Mouse (Mus musculus): Measurements from ENCODE around the gene Syt17.

Gene Syt17

DNA sequence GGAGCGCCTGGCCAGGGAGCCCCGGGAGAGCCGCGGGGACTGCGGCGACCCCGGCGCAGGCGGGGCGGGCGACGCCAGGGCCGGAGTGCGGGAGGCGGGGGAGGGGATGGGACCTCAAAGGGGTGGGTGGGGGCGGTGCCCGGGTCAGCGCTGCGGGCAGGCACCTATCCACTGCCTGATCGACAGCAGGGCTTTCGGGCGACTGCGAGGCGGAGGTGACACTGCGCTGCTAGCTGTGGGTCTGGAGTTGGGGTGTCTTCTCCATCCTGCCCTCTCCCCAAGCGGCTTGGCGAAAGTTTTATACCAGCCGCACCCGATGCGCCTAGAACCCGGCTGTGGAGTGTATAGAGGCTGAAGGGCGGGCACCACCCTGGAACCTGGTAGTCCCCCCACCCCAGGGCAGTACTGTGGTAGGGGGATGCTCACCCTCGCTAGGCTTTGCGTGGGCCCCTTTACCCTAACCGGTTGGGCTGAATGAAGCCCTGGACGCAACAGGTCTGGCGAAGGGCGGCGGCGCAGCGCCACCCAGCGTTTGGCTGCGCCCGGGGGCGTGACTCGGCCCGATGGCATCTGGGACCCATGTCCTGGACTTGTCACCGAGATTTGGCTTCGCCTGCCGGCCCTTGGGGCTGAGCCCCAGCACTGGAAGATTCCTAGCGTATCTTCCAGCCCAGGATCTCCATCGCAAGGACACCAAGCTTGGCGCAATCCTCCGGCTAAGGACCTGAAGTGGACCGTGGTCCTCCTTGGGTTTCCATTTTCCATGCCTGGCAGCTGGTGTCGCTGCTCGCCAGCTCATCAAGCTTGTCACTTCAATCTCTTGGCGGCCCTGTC is at the start of gene Syt17:
Gene Syt17 (minus strand): TSS at position 89 of the 834 bp plus-strand sequence.
- DNase-seq (ENCODE audit: low spot score) = no peak

DNA sequence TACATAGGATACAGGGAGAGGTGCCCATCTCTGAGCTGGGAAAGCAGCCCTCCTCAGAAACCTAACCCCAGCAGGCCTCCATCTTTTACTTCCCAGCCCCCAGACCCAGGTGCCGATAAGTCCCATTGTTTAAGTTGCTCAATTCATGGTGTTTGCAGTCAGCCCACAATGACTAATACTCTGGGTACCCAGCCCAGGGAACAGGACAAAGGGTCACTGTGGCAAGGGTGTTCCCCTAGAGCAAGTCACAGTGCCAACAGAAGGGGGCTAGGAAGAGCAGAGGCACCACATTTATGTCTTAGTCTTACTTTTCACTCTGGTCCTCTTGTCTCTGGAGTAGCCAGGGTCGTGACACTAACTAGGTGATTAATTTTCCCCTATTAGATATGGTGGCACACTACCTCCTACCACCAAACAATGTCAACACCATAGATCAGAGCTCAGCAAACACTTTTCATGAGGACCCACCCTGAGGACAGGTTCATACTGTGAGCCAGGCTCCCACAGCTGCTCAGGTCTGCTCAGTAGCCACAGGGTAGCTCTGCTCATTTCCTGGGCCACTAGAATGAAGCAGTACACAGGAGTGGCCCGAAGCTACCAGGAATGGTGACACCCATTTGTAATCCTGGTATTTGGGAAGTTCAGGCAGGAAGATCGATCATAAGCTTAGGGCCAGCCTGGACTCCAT is 47.0 kb upstream of the Syt17 start:
- DNase-seq (ENCODE audit: low spot score) = no peak

DNA sequence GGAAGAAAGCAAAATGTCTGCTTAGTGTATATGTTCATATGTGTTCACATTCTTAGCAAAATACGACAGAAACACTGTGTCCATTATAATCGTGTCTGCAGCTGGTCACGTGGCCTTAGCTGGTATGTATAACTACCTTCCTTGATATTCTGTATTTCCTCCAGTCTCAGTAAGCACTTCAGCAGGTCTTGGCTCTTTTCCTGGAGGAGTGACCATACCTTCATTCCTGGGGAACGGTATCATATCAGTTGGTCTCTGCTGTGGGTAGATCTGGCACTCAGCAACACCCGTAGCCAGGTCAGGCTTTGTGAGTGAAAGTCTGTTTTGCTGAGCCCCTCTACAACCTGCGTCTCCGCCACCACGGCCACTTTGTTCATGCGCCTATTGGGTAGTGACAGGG is 45.9 kb upstream of the Syt17 start:
- no peak for DNase-seq (ENCODE audit: low spot score)

DNA sequence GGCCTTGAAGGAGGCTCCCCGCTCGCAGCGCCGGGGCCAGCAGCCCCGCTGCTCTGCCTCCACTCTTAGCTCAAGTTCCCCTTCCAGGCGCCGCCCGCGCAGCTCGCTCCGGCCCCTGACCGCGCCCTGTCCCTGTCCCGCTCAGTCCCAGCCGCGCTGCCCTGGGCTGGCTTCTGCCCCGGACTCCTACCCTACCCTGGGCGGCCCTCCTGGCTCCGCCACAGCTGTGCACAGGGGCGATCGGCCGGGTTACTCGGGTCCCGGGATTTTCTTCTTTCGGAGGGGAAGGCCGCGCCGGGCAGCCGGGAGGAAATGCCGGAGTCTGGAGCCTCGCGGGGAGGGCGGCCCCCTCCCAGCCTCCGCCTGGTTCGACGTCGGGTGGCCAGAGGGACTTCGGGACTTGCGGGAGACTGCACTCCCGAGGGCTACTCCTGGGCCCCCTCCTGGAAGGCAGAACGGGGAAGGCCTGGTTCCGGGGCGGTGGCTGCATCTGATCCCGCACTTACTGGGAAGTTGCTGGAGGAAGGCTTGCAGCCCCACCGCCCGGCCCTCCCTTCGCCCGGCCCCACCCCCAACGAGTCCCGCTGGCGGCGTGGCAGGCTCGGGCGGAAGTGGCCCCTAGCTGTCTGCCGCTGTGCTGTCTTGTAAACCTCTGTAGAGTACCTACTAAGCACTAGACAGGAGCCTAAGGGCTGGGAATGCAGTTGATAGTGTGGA is 43.6 kb upstream of the Syt17 start, which contains the start of gene Itpripl2:
Gene Itpripl2 (minus strand): TSS at position 545 of the 717 bp plus-strand sequence.
- no peak for DNase-seq (ENCODE audit: low spot score)

DNA sequence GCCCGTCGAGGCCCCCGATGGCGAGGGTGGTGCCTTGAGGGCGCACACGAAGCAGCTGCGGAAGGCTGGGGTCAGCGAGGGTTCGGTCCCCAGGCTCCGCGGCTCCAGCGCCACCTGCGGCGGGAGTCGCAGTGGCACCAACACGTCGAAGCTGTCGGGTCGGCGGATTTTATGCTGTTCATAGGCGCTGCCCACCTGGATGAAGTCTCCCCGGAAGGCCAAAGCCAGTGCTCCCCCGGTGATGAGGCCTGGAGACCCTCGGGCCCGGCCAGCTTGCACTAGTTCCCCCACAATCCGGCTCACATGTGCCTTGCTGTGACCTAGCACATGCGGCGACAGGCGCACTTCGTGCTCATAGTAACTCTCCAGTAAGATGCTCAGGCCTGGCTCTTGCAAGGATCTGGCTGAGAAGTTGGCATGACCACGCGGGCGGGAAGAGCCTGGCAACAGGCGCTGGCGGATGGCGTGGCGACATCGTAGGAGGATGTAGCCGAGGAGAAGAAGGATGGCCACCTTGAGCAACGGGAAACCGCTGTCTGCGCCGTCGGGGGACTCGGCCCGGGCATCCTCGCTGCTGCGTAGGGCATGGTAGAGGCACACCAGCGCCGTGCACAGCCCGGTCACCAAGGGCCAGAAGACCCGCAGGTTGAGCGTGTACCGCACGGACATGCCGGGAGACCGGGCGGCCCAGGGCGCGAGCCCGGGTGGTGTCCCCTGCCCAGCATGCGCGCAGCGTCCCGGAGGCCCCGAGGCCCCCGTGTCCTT is 42.8 kb upstream of the Syt17 start:
- no peak for DNase-seq (ENCODE audit: low spot score)

DNA sequence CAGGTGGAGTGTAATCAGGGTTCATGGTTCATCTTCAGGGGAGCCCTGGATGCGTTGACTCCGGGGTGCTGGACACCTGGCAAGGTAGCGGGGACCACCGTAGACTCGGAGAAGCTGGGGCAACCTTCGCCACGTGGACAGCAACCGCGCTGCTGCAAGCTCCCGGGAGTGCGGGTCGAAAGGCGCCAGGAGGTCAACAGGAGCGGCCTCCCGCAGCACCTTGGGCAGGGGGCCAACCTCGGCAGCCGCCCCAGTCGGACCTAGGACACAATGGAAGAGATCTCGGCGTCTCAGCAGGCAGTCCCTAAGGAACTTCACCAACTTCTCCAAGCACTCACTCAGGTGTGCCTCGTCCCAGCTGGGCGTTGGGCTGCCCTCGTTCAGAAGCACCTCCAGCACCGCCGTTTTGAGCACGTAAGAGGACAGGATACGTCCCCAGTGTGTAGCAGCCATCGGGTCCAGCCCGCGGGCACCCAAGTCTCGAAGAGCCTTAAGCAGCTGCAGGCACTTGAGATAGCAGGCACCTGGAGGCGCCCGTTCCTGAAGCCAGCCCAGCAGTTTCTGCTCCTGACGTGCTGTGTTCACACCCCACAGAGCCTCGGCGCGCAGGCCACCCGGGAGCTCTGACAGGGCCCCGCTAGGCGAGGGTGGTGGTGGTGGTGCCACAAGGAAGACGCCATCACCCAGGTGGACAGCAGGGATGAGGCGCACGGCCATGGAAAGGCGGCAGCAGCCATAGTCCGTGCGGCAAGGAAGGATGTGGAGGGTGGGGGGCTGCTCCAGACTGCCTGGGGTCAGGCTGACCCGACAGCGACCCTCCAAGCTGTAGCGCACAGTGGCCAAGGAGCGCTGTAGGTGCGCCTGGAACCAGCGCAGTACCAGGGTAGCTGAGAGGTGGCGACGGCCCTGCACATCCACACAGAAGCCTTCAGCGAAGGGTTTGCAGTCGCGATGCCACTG is 42.0 kb upstream of the Syt17 start:
- no peak for DNase-seq (ENCODE audit: low spot score)

DNA sequence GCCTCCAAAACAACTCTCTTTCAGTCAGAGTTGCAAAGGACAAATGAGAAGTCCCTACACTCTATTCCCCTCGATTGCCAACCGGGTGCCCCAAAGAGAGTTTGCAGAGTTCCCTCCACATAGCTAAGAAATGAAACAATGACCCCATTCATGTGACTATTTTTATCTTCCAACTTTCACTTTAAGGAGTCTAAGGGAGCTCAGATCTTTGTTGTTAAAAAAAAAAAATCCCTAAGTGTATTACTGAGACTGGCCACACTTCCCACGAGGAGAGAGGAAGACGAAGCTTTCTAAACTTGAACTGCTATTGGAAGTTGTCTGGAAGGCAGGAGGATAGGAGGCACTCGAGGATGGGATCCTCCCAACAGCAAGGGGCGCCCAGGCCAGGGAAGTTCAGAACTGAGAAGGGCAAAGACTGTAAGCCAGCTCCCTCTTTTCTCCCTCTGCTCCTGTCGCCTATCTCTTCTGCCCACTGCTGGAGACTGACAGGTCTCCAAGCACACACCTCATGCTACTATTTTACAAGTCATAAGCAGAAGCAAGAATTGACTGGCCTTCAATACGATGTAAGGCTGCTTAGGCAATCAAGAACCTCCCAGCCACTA is 40.1 kb upstream of the Syt17 start:
- no peak for DNase-seq (ENCODE audit: low spot score)

DNA sequence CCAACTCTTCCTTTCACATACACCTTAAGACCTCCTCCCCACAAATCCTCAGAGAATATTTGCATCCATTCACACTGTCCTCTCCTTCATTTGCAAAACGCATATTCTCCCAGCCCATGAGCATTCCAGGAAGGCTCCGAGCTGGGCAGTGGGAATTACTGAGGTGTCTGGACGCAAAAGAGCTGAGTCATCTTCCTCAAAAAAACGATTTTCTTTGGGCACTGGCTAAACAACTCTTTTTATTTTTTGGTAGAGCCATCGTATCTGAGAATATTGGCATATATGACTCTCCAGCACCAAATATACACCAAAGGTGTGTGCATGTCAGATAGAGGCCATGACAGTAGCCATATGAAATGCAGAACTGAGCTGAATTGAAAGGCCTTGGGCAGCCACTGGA is 38.9 kb upstream of the Syt17 start:
- no peak for DNase-seq (ENCODE audit: low spot score)

DNA sequence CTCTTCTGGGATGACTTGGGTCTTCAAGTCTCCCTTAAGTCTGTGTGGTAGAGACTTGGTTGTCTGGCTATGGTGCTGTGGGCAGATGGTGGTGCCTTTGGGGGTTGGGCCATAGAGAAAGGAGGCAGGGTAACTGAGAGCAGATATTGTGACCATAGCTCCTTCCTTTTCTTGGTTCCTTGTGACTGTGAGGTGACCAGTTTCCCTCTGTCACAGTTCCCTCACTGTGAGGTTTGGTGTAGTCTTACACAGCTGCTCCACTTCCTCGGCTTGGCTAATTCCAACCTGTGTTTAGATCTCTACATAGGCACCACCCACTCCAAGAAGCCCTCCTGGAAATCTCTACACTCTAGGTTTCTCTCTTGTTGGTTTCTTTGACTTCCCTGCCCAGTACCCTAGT is 36.0 kb upstream of the Syt17 start:
- no peak for DNase-seq (ENCODE audit: low spot score)

DNA sequence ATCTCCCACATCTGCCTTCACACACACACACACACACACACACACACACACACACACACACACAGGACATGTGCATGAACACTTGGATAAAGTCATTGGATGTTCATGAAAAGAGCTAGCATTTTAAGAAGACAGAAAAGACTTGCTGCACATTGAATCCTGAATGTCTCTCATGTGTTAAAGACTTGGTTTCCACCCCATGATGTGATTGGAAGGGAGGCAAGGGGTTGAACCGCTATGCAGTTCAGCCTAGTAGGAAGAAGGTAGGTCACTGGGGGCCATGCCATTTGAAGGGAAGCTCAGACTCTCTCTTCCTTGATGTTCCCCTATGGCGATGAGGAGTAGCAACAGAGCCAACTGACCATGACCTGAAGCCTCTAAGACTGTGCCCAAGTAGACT is 34.0 kb upstream of the Syt17 start:
- DNase-seq (ENCODE audit: low spot score) = no peak

DNA sequence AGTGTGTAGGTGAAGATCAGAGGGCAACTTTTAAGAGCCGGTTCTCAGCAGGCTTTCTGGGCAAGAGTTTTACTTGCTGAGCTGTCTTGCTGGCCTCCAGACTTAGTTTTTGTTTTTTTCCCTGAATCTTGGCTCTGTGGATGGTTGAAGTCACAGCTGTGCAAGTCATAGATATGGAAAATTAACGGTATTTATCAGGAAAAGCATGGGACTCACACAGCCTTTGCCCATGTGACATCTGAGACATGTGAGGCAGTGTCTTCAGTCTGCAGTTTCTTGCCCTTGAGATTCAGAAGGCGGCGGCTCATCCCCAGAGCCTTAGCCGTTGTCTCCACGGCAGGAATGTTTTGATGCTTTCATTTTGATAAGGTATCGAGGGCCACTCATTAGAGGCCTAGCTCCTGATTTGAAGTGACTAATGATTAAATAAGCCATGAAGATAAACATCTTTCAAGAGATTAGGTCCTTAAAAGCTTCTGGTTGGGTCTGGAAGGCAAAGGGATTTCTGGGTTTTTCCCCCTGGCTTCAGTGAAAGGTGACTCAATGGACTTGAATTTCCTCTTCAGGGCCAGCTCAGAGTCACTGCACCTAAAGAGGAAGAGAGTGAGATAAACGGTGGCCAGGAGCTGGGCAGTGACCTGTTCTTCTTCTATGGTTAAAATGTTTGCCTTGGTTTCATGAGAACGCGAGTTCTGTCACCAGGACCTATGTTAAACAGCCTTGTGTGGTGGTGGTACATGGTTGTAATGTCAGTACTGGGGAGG is 33.2 kb upstream of the Syt17 start:
- DNase-seq (ENCODE audit: low spot score) = no peak

DNA sequence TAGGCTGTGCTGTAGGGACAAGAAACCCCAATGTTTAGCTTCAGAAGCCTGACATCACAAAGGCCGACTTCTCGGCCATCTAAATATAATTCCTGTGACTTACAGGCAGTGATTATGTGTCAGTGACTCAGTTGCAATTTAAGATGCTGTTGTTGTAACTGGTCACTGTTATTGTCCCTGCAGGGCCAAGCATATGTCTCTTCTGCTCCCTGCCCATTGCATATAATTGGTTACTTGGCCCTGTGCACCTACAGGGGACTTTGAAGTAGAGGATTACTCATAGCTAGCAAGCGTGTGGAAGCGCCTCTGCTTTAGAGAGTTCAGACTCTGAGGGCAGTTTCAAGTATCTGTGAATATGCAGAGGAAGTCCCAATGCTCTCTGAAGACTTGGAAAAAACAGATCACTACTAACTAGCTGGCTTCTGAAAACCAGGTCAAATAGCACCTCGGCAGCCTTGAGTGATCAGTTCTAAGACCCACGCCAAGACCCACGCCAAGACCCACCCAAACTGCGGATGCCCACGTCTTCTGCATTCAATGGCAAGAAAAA is 32.2 kb upstream of the Syt17 start:
- no peak for DNase-seq (ENCODE audit: low spot score)

DNA sequence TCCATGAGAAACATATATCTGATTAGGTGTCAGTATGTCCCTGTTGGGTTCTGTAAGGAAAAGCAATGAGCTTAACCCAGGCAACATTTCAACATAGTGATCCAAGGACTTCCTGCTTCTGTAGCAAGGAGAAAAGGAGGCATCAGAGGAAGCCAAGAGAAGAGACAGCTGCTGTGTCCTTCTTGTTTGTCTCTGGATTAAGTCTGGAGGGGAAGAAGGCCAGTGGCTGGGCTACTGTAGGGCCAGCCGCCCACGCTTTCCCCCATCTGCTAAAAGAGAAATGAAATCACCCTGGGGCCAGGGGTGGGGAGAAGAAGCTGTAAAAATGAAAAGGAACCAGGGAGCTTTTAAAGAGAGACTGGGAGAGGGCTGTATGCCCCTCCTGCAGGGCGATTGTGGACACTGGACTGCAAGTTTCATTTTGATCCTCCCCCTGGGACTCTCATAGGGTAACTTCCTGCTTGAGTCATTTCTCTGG is 30.9 kb upstream of the Syt17 start:
- DNase-seq (ENCODE audit: low spot score) = no peak

DNA sequence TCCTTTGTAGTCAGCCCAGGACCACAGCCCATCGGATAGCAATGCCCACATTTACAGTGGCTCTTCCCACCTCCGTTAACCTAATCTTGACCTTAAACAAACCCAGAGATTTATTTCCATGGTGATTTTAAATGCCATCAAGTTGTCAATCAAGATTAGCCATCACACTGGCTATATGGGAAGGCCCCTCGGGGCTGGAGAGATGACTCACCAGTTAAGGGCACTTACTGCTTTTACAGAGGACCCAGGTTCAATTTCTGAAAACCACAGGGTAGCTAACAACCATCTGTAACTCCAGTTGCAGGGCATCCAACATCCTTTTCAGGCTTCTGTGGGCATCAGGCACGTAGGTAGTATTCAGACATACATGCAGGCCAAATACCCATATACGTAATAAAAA is 28.4 kb upstream of the Syt17 start:
- no peak for DNase-seq (ENCODE audit: low spot score)

DNA sequence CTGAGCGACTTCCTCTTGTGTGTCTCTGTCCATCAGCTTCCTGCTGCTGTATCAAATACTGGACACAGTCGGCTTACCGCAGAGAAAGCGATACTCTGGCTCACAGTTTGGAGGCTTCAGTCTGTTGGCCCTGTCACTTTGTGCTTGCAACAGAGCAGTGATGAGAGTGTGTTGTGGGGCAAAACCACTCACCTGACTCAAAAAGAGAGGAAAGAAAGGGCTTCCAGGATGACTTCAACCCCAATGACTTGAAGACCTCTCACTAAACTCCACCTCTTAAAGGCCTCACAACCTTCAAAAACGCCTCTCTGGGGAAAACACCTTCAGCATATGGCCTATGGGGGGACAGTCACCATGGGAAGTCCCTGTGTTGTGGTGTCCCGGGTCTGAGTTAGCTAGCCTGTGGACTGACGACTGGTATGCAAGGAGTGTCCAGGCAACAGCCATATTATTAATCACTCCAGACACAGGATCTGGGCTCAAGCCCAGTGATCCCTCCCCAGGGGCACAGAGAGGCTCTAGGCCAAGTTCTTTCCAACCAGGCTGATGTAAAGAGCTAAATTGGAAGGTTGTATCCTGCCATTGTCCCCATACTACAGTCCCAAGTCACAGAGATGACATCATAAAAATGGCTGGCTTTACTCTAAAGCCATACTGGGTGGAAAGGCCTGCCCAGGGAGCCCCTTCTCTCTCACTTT is 27.1 kb upstream of the Syt17 start:
- DNase-seq (ENCODE audit: low spot score) = no peak

DNA sequence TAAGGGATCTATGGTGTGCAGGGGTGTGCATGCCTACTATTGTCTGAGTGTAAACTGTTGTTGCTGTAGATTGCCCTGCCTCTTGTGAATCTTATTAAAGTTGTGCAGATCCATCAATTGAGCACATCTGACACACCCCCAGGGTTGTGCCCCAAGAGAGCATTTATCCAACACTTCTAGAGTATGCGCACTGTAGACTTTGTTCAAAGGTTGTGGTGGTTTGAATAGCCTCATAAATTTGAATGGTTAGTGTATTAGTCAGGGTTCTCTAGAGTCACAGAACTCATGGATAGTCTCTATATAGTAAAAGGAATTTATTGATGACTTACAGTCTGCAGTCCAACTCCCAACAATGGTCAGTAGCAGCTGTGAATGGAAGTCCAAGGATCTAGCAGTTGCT is 24.9 kb upstream of the Syt17 start:
- DNase-seq (ENCODE audit: low spot score) = no peak

DNA sequence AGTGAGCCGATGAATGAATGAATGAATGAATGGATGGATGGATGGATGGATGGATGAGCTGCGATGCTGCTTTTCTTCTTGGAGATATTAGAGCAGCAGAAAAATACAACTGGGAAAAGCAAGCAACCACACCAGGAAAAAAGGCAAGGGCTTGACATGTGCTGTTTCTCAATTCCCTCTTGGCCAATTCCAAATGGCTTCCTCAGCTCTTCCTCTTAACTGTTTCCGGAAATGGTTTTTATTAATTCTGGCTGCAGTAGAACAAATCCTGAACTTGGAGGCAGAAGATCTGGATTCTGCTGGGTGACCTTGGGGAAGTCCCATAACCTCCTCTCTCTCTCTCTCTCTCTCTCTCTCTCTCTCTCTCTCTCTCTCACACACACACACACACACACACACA is 20.0 kb upstream of the Syt17 start:
- DNase-seq (ENCODE audit: low spot score) = no peak

DNA sequence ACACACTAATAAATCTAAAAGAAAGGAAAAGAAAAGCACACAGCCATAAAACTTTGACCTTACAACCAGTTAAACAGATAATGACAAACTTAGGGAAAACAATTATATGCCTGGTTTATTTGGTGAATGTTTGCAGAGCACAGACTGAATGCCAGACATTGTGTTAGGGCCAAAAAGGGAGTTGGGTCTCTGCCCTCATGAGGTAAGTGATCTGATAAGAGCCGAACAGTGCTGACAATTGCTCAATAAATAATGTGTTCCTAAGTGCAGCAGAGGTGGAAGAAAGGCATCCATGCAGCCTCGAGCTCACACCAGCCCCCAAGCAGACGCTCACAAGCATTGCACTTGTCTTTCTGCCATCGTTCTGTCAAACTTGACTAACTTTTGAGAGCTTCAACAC is 16.4 kb upstream of the Syt17 start:
- DNase-seq (ENCODE audit: low spot score) = no peak
